Mouse (Mus musculus) embryonic facial prominence, embryonic 14.5 days (tissue): Measurements from ENCODE around the gene Vmn2r63. TPM values are rescaled to one million over a fixed set of nuclear protein-coding genes. Genes with fewer than 3 reads are reported as not detected.
"Not testable (repeated sequence)": the region's sequence is repeated elsewhere in the genome, so short reads cannot be mapped to it uniquely, and the experiment has no call there.

ENCODE experiments used
- ATAC-seq: fragments of 200-750 bp; cut with Nextera tagmentation; 2 replicates; pipeline ENCODE4 v1.8.0; 2017; ENCODE audit warnings: low read depth, moderate number of reproducible peaks, moderate TSS enrichment
- DNase-seq: peaks from one replicate; pipeline ENCODE4 v3.0.0-alpha.2; 2015; ENCODE audit warnings: low spot score
- H3K27ac ChIP-seq: fragments of 300-500 bp; sonication (generic); replicated peaks from 2 replicates; pipeline ENCODE4 v1.5.1; 2014; ENCODE audit warnings: low read depth, mild to moderate bottlenecking, low read length, moderate library complexity
- H3K27me3 ChIP-seq: fragments of 300-500 bp; sonication (generic); replicated peaks from 2 replicates; pipeline ENCODE4 v1.6.1; 2014; ENCODE audit warnings: low read length; ENCODE audit not compliant: control insufficient read depth, insufficient read depth
- H3K36me3 ChIP-seq: fragments of 300-500 bp; sonication (generic); 2 replicates; pipeline ENCODE4 v1.6.1; 2014; ENCODE audit warnings: low read length, mixed read lengths; ENCODE audit not compliant: control insufficient read depth, insufficient read depth
- H3K4me1 ChIP-seq: fragments of 300-500 bp; sonication (generic); 2 replicates; pipeline ENCODE4 v1.6.1; 2014; ENCODE audit warnings: antibody characterized with exemption, low read length; ENCODE audit not compliant: control insufficient read depth, insufficient read depth
- H3K4me2 ChIP-seq: fragments of 300-500 bp; sonication (generic); 2 replicates; pipeline ENCODE4 v1.6.1; 2014; ENCODE audit warnings: low read depth, mild to moderate bottlenecking, low read length, moderate library complexity, mixed read lengths
- H3K4me3 ChIP-seq: fragments of 300-500 bp; sonication (generic); 2 replicates; pipeline ENCODE4 v1.5.1; 2014; ENCODE audit warnings: low read depth, mild to moderate bottlenecking, low read length
- H3K9ac ChIP-seq: fragments of 300-500 bp; sonication (generic); 2 replicates; pipeline ENCODE4 v1.6.1; 2014; ENCODE audit warnings: low read depth, mild to moderate bottlenecking, low read length, moderate library complexity, mixed read lengths
- H3K9me3 ChIP-seq: fragments of 300-500 bp; sonication (generic); 2 replicates; pipeline ENCODE4 v1.6.1; 2016; ENCODE audit warnings: low read length; ENCODE audit not compliant: control insufficient read depth
- WGBS: fragments of 180-500 bp; shearing (Covaris S2); extraction: QIAGEN DNeasy Blood & Tissue Kit; methylation state at CpG from one replicate; pipeline ENCODE4 v1.1.7; 2014; 5-methylcytosine and 5-hydroxymethylcytosine counted together
- microRNA-seq: library from miRNA; unstranded; fragments of <30 nt; microRNA quantifications from one replicate; pipeline ENCODE4, GENCODE M21; 2016; ENCODE audit warnings: borderline number of aligned reads
- polyA plus RNA-seq: library from polyadenylated mRNA; unstranded; fragments of >200 nt; fragmentation: Nextera tagmentation; extraction: Ambion mirVana; gene quantifications from 2 replicates; pipeline ENCODE4 v1.2.1, GENCODE M21; 2014

The Vmn2r63 gene
- not detected in 2 replicates for polyA plus RNA-seq

DNA sequence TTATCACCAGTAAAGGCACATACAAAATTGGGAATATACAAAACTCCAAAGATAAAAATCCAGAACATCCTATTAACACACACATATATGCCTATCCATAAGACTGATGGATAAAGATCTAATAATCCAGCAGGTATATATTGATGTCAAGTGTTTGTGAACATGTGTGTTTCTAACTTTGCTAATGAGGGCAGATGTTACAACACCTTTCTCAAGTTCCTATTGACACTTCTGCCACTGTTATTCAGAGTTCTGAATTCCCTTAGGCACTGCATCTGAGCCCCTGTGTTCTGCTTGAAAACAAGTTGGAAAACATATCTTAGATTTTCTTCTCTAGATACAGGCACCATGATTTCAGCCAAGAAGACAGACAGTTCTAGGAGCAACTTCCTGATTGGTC lies at the start of gene Vmn2r63:
Gene Vmn2r63, minus strand, starts transcription at position 101 of the 400 bp plus-strand sequence.
- H3K27me3 ChIP-seq, DNase-seq, H3K9me3 ChIP-seq, H3K9ac ChIP-seq, H3K4me2 ChIP-seq, H3K4me3 ChIP-seq, H3K36me3 ChIP-seq, H3K4me1 ChIP-seq, ATAC-seq, H3K27ac ChIP-seq: not testable (repeated sequence)

DNA sequence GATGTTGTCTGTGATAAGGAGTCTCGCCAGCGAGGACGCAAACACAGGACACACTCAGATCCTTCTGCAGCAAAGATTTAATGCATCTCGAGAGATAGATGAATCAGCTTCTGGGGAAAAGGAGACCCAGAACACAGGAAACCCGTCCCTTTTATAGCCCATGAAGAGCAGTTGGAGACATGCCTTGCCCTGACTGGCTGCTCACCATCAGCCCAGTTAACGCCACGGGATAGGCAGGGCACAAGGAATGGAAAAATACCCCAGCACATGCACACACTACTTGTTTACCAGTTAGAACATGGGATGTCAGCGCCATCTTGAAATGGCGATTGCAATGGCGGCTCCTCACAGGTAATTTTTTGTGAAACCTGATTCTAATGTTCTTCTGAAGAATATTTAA lies 47.1 kb upstream of the Vmn2r63 start:
- Histone ChIP-seq H3K36me3 (no peaks in the 10 kb centered on the region), H3K4me2 (no peak overlapping the region), H3K27me3 (no peaks in the 10 kb centered on the region), H3K4me1 (no peaks in the 10 kb centered on the region), H3K27ac (no peak overlapping the region), H3K4me3 (no peak overlapping the region), H3K9me3 (peaks cover 70% of the 10 kb centered on the region), H3K9ac (no peak overlapping the region)
- ATAC-seq (no peak), DNase-seq (no peak)
- WGBS: 89% methylated on average over 10 of the region's 10 CpGs

DNA sequence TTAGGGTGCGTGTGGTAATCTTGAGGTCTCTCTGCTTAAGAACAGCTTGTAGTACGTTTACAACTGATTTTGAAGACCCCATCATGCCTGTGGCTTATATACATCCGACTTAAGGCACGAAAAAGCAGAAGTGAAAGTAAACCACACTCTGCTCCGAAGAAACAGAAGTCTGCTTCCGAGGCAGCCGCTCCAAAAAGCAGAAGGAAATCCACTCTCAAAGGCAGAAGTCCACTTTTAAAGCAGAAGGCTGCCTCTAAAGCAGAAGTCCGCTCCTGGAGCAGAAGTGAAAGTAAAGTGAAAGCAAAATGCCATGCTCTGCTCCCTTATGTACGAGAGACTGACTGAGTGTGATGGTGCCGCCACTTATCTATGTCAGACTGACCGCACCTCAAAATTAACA lies 46.5 kb upstream of the Vmn2r63 start:
- ATAC-seq (no peak), DNase-seq (no peak)
- H3K4me1 ChIP-seq: no peaks in the 10 kb centered on the region
- H3K36me3 ChIP-seq: no peaks in the 10 kb centered on the region
- no peak overlapping the region for H3K9ac ChIP-seq
- no peak overlapping the region for H3K4me2 ChIP-seq
- no peaks in the 10 kb centered on the region for H3K27me3 ChIP-seq
- no peak overlapping the region for H3K4me3 ChIP-seq
- H3K27ac ChIP-seq: no peak overlapping the region
- H3K9me3 ChIP-seq: peaks cover 70% of the 10 kb centered on the region
- 86% methylated on average over 11 of the region's 11 CpGs for WGBS

DNA sequence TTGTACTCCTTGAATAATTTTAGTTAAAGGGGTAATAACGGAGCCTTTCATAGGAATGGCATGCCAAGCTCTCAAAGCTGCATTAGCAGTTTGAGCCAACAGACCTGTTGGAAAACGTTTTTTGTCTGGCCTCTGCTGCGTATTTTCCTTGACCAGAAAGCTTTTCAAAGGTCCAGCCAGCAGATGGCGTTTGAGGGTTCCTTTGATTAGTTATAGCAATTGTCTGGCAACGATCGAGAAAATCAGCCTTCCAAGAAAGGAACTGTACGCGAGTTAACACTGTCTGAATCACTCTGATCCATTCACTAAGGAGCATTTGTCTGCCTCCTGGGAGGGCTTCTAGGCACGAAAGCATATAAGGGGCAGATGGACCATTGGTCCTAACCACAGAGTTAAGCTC lies 31.6 kb upstream of the Vmn2r63 start:
- ATAC-seq: no peak
- Histone ChIP-seq H3K4me1 (no peaks in the 10 kb centered on the region), H3K27ac (no peak overlapping the region), H3K9me3 (peaks cover 49% of the 10 kb centered on the region; the same call in 1 of the 2 replicates), H3K36me3 (no peaks in the 10 kb centered on the region), H3K27me3 (no peaks in the 10 kb centered on the region), H3K4me2 (no peak overlapping the region), H3K9ac (no peak overlapping the region), H3K4me3 (no peak overlapping the region)
- no peak for DNase-seq
- WGBS: 69% methylated on average over 9 of the region's 9 CpGs

DNA sequence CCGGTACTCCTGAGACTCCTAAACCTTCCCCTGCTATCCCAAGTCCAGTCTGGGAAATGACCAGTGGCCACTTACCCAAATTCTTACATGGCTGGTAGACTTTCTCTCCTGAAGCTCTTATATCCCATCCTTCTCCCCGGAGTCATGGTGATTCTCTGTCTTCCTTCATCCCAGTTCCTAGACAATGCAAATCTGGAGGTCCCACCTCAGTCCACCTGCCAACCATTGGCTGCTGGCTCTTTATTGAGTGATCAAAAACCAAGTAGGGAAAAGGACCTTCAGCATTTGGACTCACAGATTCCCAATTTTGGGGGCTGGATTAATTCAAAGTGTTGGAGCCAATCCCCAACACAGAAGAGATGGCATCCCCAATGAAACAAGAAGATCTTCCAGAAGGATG lies 35.6 kb downstream of the Vmn2r63 start:
- not testable (repeated sequence) for H3K4me2 ChIP-seq, H3K4me1 ChIP-seq, DNase-seq, H3K27me3 ChIP-seq, H3K4me3 ChIP-seq, H3K9me3 ChIP-seq, ATAC-seq, H3K9ac ChIP-seq, H3K27ac ChIP-seq, H3K36me3 ChIP-seq
- 85% methylated on average over 2 of the region's 2 CpGs for whole genome bisulfite sequencing

DNA sequence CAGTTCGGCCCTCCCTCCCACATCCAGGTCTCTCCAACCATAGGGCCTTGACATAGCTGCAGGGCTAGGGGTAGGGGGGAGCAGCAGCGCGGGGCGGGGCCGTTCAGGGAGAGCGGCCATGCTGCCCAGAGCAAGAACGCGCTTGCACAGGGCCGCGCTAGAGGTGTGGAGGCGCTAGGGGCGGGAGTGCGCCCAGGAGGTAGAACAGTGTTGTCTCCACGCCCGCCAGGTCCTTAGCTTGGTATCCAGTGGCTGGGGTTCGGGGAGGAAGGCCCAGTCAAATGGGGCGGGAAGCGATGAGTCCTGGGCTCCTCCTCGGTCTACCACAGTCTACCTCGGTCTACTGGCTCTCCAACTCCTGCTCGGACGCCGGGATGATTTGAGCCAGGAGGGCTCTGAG lies 55.5 kb downstream of the Vmn2r63 start:
- DNase-seq (no peak), ATAC-seq (no peak)
- no peak overlapping the region for H3K4me3 ChIP-seq
- no peaks in the 10 kb centered on the region for H3K4me1 ChIP-seq
- H3K36me3 ChIP-seq: no peaks in the 10 kb centered on the region
- no peak overlapping the region for H3K27ac ChIP-seq
- peaks cover 6% of the 10 kb centered on the region; the same call in 1 of the 2 replicates for H3K9me3 ChIP-seq
- H3K4me2 ChIP-seq: no peak overlapping the region
- H3K9ac ChIP-seq: no peak overlapping the region
- H3K27me3 ChIP-seq: no peaks in the 10 kb centered on the region
- WGBS: 54% methylated on average over 22 of the region's 23 CpGs

DNA sequence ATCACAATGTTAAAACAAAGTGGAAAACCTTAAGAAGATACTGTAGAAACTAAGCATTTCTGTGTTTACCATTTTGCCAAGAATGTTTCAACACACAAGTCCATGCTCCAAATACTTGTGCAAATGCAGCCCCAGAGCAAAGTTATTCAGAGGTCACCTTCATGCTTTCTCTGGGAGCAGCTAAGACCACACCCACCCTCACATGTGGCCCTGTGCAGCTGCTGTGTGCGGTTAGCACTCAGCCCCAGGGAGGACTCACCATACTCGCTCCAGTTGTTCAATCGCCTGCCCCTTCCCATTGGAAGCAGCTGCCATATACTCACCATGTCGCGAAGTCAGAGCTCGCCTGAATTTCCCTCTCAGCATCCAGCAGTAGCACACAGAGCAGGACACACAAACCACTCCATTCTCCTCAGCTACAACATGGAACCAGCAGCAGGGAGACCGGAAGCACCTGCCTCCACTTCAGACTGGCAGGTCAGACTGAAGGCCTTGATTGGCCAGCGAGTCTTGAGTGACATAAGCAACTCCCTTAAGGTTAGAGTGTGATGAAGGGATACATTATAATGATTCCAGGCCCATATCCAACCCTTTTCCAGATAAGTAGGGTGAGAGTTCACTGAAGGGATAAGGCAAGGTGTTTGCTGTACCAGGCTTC lies 66.7 kb downstream of the Vmn2r63 start, which contains the start of gene Gm2381:
Gene Gm2381, minus strand, starts transcription at position 434 of the 658 bp plus-strand sequence.
- not testable (repeated sequence) for H3K27me3 ChIP-seq, H3K4me2 ChIP-seq, H3K27ac ChIP-seq, DNase-seq, H3K36me3 ChIP-seq, H3K4me1 ChIP-seq, ATAC-seq, H3K9me3 ChIP-seq, H3K4me3 ChIP-seq, H3K9ac ChIP-seq
- 82% methylated on average over 8 of the region's 8 CpGs for WGBS

Small RNA genes lying within 50 kb of the gene (microRNA-seq; reads per million reads assigned to microRNA genes)
- gene Gm23256: not detected

Other genes with a start within 250 kb of the Vmn2r63 start
- gene Zfp975, start 241.1 kb downstream of the Vmn2r63 start, polyA plus RNA-seq: 6.5 and 7.1 TPM in 2 replicates
- gene Gm17067, start 206.8 kb downstream of the Vmn2r63 start, polyA plus RNA-seq: not detected in 2 replicates
- not detected in 2 replicates for gene Vmn2r62, start 140.3 kb downstream of the Vmn2r63 start, polyA plus RNA-seq
- gene Gm2381, start 66.6 kb downstream of the Vmn2r63 start, polyA plus RNA-seq: not detected in 2 replicates
- not detected in 2 replicates for gene Gm9268, start 84.9 kb upstream of the Vmn2r63 start, polyA plus RNA-seq
- not detected in 2 replicates for gene Zfp936, start 180.4 kb upstream of the Vmn2r63 start, polyA plus RNA-seq